Mouse (Mus musculus) neural tube, postnatal 0 days (tissue): ENCODE results near the gene Gm3115. TPM values are rescaled to one million over a fixed set of nuclear protein-coding genes. Genes with fewer than 3 reads are reported as not detected.

Experiments used
- polyA plus RNA-seq: library from polyadenylated mRNA; unstranded; fragments of >200 nt; fragmentation: Nextera tagmentation; extraction: Ambion mirVana; gene quantifications from 2 replicates; pipeline ENCODE4 v1.2.1, GENCODE M21; 2015

Gm3115 gene
- not detected in 2 replicates for polyA plus RNA-seq

GRCm38 (mm10) chr14:4083820-4084219 is at the start of gene Gm3115:
Gene Gm3115, plus strand, starts transcription at chr14:4084120.

DNA sequence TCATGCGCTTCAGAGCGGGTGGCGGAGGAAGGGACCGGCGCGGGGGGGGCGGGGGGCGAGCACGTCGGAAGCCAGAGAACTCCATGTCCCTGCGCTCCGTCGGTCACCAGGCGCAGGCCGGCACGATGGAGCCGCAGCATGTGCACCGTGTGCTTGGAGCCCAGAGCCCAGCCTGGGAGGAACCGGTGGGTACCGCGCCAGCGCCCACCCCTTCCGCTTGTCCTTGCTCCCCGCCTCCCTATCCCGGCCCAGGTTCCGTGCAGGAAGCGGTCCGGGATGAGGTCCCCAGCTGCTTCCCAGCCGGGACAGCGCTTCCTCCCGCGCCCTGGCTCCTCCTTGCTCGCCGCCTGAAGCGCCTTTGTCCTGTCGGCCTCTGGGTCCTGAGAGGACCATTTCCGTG is 26.5 kb downstream of the Gm3115 start, which contains the start of gene Gm8108:
Gene Gm8108 (plus strand): TSS at position 101 of the 400 bp plus-strand sequence.

Other genes starting within 250 kb of the Gm3115 start
- not detected in 2 replicates for gene Gm3033, start 237.9 kb upstream of the Gm3115 start, polyA plus RNA-seq
- gene Gm2916, start 199.9 kb upstream of the Gm3115 start, polyA plus RNA-seq, result not detected in 2 replicates
- not detected in 2 replicates for gene Gm3029, start 152.4 kb upstream of the Gm3115 start, polyA plus RNA-seq
- gene Gm3095, start 120.6 kb upstream of the Gm3115 start, polyA plus RNA-seq, result 1.6 and 2.2 TPM in 2 replicates
- gene Gm3099, start 85.7 kb upstream of the Gm3115 start, polyA plus RNA-seq, result not detected in 2 replicates
- gene Gm5796, start 60.2 kb upstream of the Gm3115 start, polyA plus RNA-seq, result 2.2 and 4.6 TPM in 2 replicates
- 3.8 and 4.1 TPM in 2 replicates for gene Gm8108, start 26.4 kb downstream of the Gm3115 start, polyA plus RNA-seq
- gene Gm3127, start 80.9 kb downstream of the Gm3115 start, polyA plus RNA-seq, result not detected in 2 replicates
- 5.8 and 10.8 TPM in 2 replicates for gene Gm2974, start 98.5 kb downstream of the Gm3115 start, polyA plus RNA-seq
- not detected in 2 replicates for gene Gm3138, start 165.5 kb downstream of the Gm3115 start, polyA plus RNA-seq
- 0.15 TPM in 1 of 2 replicates, not detected in the other for gene Gm3149, start 233.2 kb downstream of the Gm3115 start, polyA plus RNA-seq